Mouse (Mus musculus) ES-Bruce4 (cell line): ENCODE measurements around the gene Atrn. TPM values are rescaled to one million over a fixed set of nuclear protein-coding genes. Genes with fewer than 3 reads are reported as not detected.

ENCODE experiments used
- H3K27ac ChIP-seq: 2 replicates; pipeline ENCODE4 v1.5.1; 2012; ENCODE audit warnings: low read length, inconsistent platforms; ENCODE audit not compliant: insufficient read depth
- H3K27me3 ChIP-seq: 2 replicates; pipeline ENCODE4 v1.6.1; 2012; ENCODE audit warnings: mild to moderate bottlenecking, low read length, inconsistent platforms; ENCODE audit not compliant: control insufficient read depth, poor library complexity, insufficient read depth, severe bottlenecking
- H3K36me3 ChIP-seq: 2 replicates; pipeline ENCODE4 v1.6.1; 2012; ENCODE audit warnings: inconsistent platforms, mild to moderate bottlenecking, low read length, moderate library complexity; ENCODE audit not compliant: control insufficient read depth, poor library complexity, insufficient read depth, severe bottlenecking
- H3K4me1 ChIP-seq: one replicate; pipeline ENCODE4 v1.8.1; 2011; ENCODE audit warnings: low read length; ENCODE audit not compliant: control insufficient read depth, insufficient read depth
- H3K4me3 ChIP-seq: 2 replicates; pipeline ENCODE4 v1.5.1; 2011; ENCODE audit warnings: low read depth, mild to moderate bottlenecking, low read length
- H3K9ac ChIP-seq: 2 replicates; pipeline ENCODE4 v1.6.1; 2012; ENCODE audit warnings: low read depth, mild to moderate bottlenecking, inconsistent platforms; ENCODE audit not compliant: poor library complexity, severe bottlenecking
- H3K9me3 ChIP-seq: replicated peaks from 2 replicates; pipeline ENCODE4 v1.6.1; 2012; ENCODE audit warnings: mild to moderate bottlenecking, low read length, inconsistent platforms; ENCODE audit not compliant: control insufficient read depth, poor library complexity, insufficient read depth, severe bottlenecking
- CTCF ChIP-seq: IDR thresholded peaks from one replicate; pipeline ENCODE4 v1.8.1; 2011; ENCODE audit warnings: low read depth, low read length
- EP300 ChIP-seq: IDR thresholded peaks from 2 replicates; pipeline ENCODE4 v1.6.1; 2011; ENCODE audit warnings: low read depth, low read length; ENCODE audit not compliant: insufficient read depth
- POLR2A ChIP-seq: IDR thresholded peaks from one replicate; pipeline ENCODE4 v1.8.1; 2011; ENCODE audit warnings: low read length; ENCODE audit not compliant: insufficient read depth
- polyA plus RNA-seq: library from polyadenylated mRNA; stranded (reverse); fragments of >200 nt; gene quantifications from 2 replicates; pipeline ENCODE4 v1.2.4, GENCODE M21; 2011; ENCODE audit warnings: low read depth; ENCODE audit not compliant: missing spikeins, insufficient read depth, insufficient read length

Gene Atrn
- polyA plus RNA-seq, 1 experiment, result 9.8 TPM

- TF ChIP-seq CTCF (no peak), EP300 (no peak)
Observed at GRCm38 (mm10) chr2:130929994-130930393, 23.7 kb downstream of the Atrn start.

GRCm38 (mm10) chr2:130932865-130933264 is 26.6 kb downstream of the Atrn start:
- H3K4me1 ChIP-seq, result no peaks in the 10 kb centered on the region
- no peak for TF ChIP-seq CTCF
- TF ChIP-seq EP300, result no peak
- no peak for TF ChIP-seq POLR2A

More at GRCm38 (mm10) chr2:130929994-130930393, 23.7 kb downstream of the Atrn start:
- H3K4me3 ChIP-seq, result no peak overlapping the region
- no peaks in the 10 kb centered on the region for H3K36me3 ChIP-seq
- no peak overlapping the region for H3K9ac ChIP-seq
- no peak overlapping the region for H3K27ac ChIP-seq
- no peaks in the 10 kb centered on the region for H3K4me1 ChIP-seq
- H3K9me3 ChIP-seq, result no peaks in the 10 kb centered on the region
- no peaks in the 10 kb centered on the region for H3K27me3 ChIP-seq

GRCm38 (mm10) chr2:130949781-130950180 is 43.5 kb downstream of the Atrn start:
- Histone ChIP-seq H3K9ac (no peak overlapping the region), H3K4me3 (no peak overlapping the region), H3K4me1 (no peaks in the 10 kb centered on the region), H3K27me3 (no peaks in the 10 kb centered on the region), H3K9me3 (no peaks in the 10 kb centered on the region), H3K36me3 (no peaks in the 10 kb centered on the region), H3K27ac (no peak overlapping the region)
- TF ChIP-seq CTCF, result no peak
- TF ChIP-seq EP300, result no peak
- TF ChIP-seq POLR2A, result no peak

More at GRCm38 (mm10) chr2:130932865-130933264, 26.6 kb downstream of the Atrn start:
- Histone ChIP-seq H3K36me3 (no peaks in the 10 kb centered on the region), H3K27ac (no peak overlapping the region), H3K4me3 (no peak overlapping the region), H3K9me3 (no peaks in the 10 kb centered on the region), H3K9ac (no peak overlapping the region), H3K27me3 (no peaks in the 10 kb centered on the region)

GRCm38 (mm10) chr2:130950548-130950947 is 44.3 kb downstream of the Atrn start:
- no peak overlapping the region for H3K4me3 ChIP-seq
- no peak overlapping the region for H3K9ac ChIP-seq
- H3K27me3 ChIP-seq, result no peaks in the 10 kb centered on the region
- H3K36me3 ChIP-seq, result no peaks in the 10 kb centered on the region
- no peaks in the 10 kb centered on the region for H3K4me1 ChIP-seq
- no peaks in the 10 kb centered on the region for H3K9me3 ChIP-seq
- TF ChIP-seq POLR2A (no peak), CTCF (peak; percentile 85), EP300 (no peak)
- no peak overlapping the region for H3K27ac ChIP-seq

- TF ChIP-seq CTCF (no peak), POLR2A (no peak), EP300 (no peak)
- no peaks in the 10 kb centered on the region for H3K9me3 ChIP-seq
- no peaks in the 10 kb centered on the region for H3K27me3 ChIP-seq
- no peak overlapping the region for H3K4me3 ChIP-seq
- H3K27ac ChIP-seq, result peak overlapping the region; percentile 36; the same call in 1 of the 2 replicates
- peaks cover 3% of the 10 kb centered on the region for H3K4me1 ChIP-seq
- no peaks in the 10 kb centered on the region for H3K36me3 ChIP-seq
- H3K9ac ChIP-seq, result no peak overlapping the region
Observed at GRCm38 (mm10) chr2:130958906-130959305, 52.6 kb downstream of the Atrn start.

- H3K9ac ChIP-seq, result no peak overlapping the region
- no peak overlapping the region for H3K4me3 ChIP-seq
- peaks cover 3% of the 10 kb centered on the region for H3K4me1 ChIP-seq
- H3K9me3 ChIP-seq, result no peaks in the 10 kb centered on the region
- H3K27me3 ChIP-seq, result no peaks in the 10 kb centered on the region
- no peak for TF ChIP-seq CTCF
- TF ChIP-seq EP300, result no peak
- no peak for TF ChIP-seq POLR2A
- H3K36me3 ChIP-seq, result no peaks in the 10 kb centered on the region
- no peak overlapping the region for H3K27ac ChIP-seq
Observed at GRCm38 (mm10) chr2:130961851-130962250, 55.6 kb downstream of the Atrn start.
